Mouse (Mus musculus) intestine, embryonic 16.5 days (tissue): Measurements from ENCODE around the gene Sypl. TPM values are rescaled to one million over a fixed set of nuclear protein-coding genes. Genes with fewer than 3 reads are reported as not detected.
A peak's percentile ranks its signal among the peaks of the same experiment; 100 is the strongest.

Experiments
- ATAC-seq: fragments of 200-750 bp; cut with Nextera tagmentation; 2 replicates; pipeline ENCODE4 v1.8.0; 2017; ENCODE audit warnings: moderate TSS enrichment, moderate library complexity
- H3K27ac ChIP-seq: fragments of 300-500 bp; sonication (generic); 2 replicates; pipeline ENCODE4 v1.5.1; 2014; ENCODE audit warnings: mild to moderate bottlenecking, low read length
- H3K27me3 ChIP-seq: fragments of 300-500 bp; sonication (generic); replicated peaks from 2 replicates; pipeline ENCODE4 v1.6.1; 2014; ENCODE audit warnings: low read length, control low read depth, mixed read lengths; ENCODE audit not compliant: control insufficient read depth, insufficient read depth
- H3K36me3 ChIP-seq: fragments of 300-500 bp; sonication (generic); 2 replicates; pipeline ENCODE4 v1.6.1; 2014; ENCODE audit warnings: low read length, control low read depth; ENCODE audit not compliant: control insufficient read depth, insufficient read depth
- H3K4me1 ChIP-seq: fragments of 300-500 bp; sonication (generic); 2 replicates; pipeline ENCODE4 v1.6.1; 2014; ENCODE audit warnings: low read length, control low read depth, mixed read lengths; ENCODE audit not compliant: control insufficient read depth, insufficient read depth
- H3K4me2 ChIP-seq: fragments of 300-500 bp; sonication (generic); 2 replicates; pipeline ENCODE4 v1.6.1; 2014; ENCODE audit warnings: low read depth, low read length, control low read depth
- H3K4me3 ChIP-seq: fragments of 300-500 bp; sonication (generic); 2 replicates; pipeline ENCODE4 v1.5.1; 2014; ENCODE audit warnings: mild to moderate bottlenecking, low read length
- H3K9ac ChIP-seq: fragments of 300-500 bp; sonication (generic); 2 replicates; pipeline ENCODE4 v1.6.1; 2014; ENCODE audit warnings: low read depth, low read length
- H3K9me3 ChIP-seq: fragments of 300-500 bp; sonication (generic); 2 replicates; pipeline ENCODE4 v1.6.1; 2016; ENCODE audit warnings: low read length, control low read depth; ENCODE audit not compliant: control insufficient read depth
- WGBS: fragments of 180-500 bp; shearing (Covaris S2); extraction: QIAGEN DNeasy Blood & Tissue Kit; methylation state at CpG from one replicate; pipeline ENCODE4 v1.1.7; 2014; 5-methylcytosine and 5-hydroxymethylcytosine counted together
- polyA plus RNA-seq: library from polyadenylated mRNA; unstranded; fragments of >200 nt; fragmentation: Nextera tagmentation; extraction: Ambion mirVana; gene quantifications from 2 replicates; pipeline ENCODE4 v1.2.1, GENCODE M21; 2015

Sypl gene
- polyA plus RNA-seq, 1 experiment from 2014 or later: 172 TPM

- Histone ChIP-seq H3K9ac (no peak overlapping the region), H3K9me3 (no peaks in the 10 kb centered on the region), H3K4me3 (no peak overlapping the region), H3K4me2 (no peak overlapping the region), H3K27ac (peak overlapping the region; percentile 68), H3K36me3 (no peaks in the 10 kb centered on the region), H3K4me1 (peaks cover 10% of the 10 kb centered on the region), H3K27me3 (no peaks in the 10 kb centered on the region)
- 44% methylated on average over 7 of the region's 7 CpGs for WGBS
- ATAC-seq: peak; percentile 90
These were observed 54.8 kb downstream of the Sypl start for GRCm38 (mm10) chr12:33008305-33009110.

- Histone ChIP-seq H3K9ac (no peak overlapping the region), H3K4me1 (peaks cover 10% of the 10 kb centered on the region), H3K27me3 (no peaks in the 10 kb centered on the region), H3K4me2 (no peak overlapping the region), H3K4me3 (no peak overlapping the region), H3K27ac (no peak overlapping the region), H3K9me3 (no peaks in the 10 kb centered on the region), H3K36me3 (no peaks in the 10 kb centered on the region)
- WGBS: 83% methylated on average over 6 of the region's 6 CpGs
- ATAC-seq: peak; percentile 13; the same call in 1 of the 2 replicates
These were observed 55.7 kb downstream of the Sypl start for GRCm38 (mm10) chr12:33009206-33009966.

GRCm38 (mm10) chr12:33010026-33010425, 56.3 kb downstream of the Sypl start:
- H3K9me3 ChIP-seq: no peaks in the 10 kb centered on the region
- ATAC-seq: peak; percentile 49; the same call in 1 of the 2 replicates
- no peak overlapping the region for H3K4me3 ChIP-seq
- no peak overlapping the region for H3K27ac ChIP-seq
- no peaks in the 10 kb centered on the region for H3K27me3 ChIP-seq
- H3K9ac ChIP-seq: no peak overlapping the region
- peaks cover 10% of the 10 kb centered on the region for H3K4me1 ChIP-seq
- WGBS: 39% methylated on average over 3 of the region's 3 CpGs
- H3K4me2 ChIP-seq: no peak overlapping the region
- H3K36me3 ChIP-seq: no peaks in the 10 kb centered on the region

GRCm38 (mm10) chr12:33014050-33014796, 60.5 kb downstream of the Sypl start:
- Histone ChIP-seq H3K9ac (no peak overlapping the region), H3K27me3 (no peaks in the 10 kb centered on the region), H3K4me2 (no peak overlapping the region), H3K4me1 (no peaks in the 10 kb centered on the region), H3K9me3 (no peaks in the 10 kb centered on the region), H3K27ac (no peak overlapping the region), H3K36me3 (no peaks in the 10 kb centered on the region), H3K4me3 (no peak overlapping the region)
- no peak for ATAC-seq
- 61% methylated on average over 7 of the region's 7 CpGs for WGBS

- 71% methylated on average over 1 of the region's 1 CpGs for WGBS
- ATAC-seq: no peak
These were observed 61.4 kb downstream of the Sypl start for GRCm38 (mm10) chr12:33015103-33015502.

DNA sequence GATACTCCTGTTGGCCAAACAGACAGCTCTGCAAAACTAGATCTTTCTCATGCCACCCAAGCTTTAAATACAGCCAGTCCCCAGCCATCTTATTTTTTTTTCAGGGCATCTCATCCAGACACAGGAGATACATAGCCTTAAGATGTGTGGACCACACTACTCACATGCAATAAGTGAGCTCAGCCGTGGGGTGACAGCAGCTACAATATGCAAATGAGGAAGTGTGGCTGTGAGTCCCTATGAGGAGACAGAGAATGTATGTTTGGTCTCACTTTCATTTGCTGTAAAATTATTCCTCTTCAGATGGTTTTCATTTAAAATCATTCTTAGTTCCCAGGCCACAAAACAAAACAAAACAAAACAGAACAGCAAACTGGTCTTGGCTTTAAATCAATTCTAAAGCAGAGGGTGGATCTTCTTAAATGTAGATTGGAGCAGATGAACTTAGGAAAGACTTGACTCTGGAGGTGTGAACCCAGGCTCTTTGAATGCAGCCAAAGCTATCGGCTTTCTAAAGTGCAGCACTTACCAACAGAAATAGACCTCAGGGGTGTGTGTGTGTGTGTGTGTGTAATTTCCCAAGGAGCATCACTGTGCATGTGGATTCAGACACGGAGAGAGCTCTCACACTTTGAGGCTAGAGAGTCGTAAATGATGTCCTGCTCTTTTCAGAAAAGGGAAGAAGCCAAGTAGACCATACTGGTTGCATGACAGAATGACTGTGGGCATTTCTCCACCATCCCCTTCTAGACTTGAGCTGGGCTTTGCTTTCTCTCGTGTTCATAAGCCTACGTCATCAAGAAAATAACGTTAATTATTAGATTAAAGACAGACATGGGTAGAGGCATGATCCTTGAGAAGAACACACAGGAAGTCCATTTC, 63.4 kb downstream of the Sypl start:
- Histone ChIP-seq H3K9ac (no peak overlapping the region), H3K27ac (no peak overlapping the region), H3K4me3 (no peak overlapping the region), H3K36me3 (no peaks in the 10 kb centered on the region), H3K4me2 (no peak overlapping the region), H3K4me1 (no peaks in the 10 kb centered on the region), H3K27me3 (no peaks in the 10 kb centered on the region), H3K9me3 (no peaks in the 10 kb centered on the region)
- 60% methylated on average over 7 of the region's 7 CpGs for WGBS
- ATAC-seq: no peak

More at GRCm38 (mm10) chr12:33015103-33015502, 61.4 kb downstream of the Sypl start:
- Histone ChIP-seq H3K9ac (no peak overlapping the region), H3K4me2 (no peak overlapping the region), H3K4me1 (no peaks in the 10 kb centered on the region), H3K27ac (no peak overlapping the region), H3K36me3 (no peaks in the 10 kb centered on the region), H3K4me3 (no peak overlapping the region), H3K27me3 (no peaks in the 10 kb centered on the region), H3K9me3 (no peaks in the 10 kb centered on the region)

- Histone ChIP-seq H3K36me3 (no peaks in the 10 kb centered on the region), H3K27ac (no peak overlapping the region), H3K4me1 (no peaks in the 10 kb centered on the region), H3K4me2 (no peak overlapping the region), H3K27me3 (no peaks in the 10 kb centered on the region), H3K9ac (no peak overlapping the region), H3K9me3 (no peaks in the 10 kb centered on the region), H3K4me3 (no peak overlapping the region)
- WGBS: 62% methylated on average over 4 of the region's 4 CpGs
- ATAC-seq: no peak
These were observed 64.9 kb downstream of the Sypl start for GRCm38 (mm10) chr12:33018601-33019000.

DNA sequence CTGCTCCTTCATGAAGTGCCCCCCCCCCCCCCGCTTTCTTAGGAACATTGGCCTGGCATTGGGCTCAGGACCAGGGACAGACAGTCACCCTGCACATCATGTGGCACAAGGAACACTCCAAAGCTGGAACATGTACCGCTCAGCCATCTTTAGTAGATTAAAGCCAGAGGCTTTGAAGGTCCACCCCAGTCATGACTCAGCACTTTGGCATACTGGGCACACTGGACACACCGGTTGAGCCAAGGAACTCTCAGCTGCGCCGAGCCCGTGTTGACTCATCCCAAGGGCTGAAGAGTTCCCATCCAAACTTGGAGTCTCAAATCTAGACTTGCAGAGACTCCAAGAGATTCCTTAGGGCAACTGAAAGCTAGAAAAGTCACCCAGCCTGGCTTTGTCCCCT, 66.3 kb downstream of the Sypl start:
- Histone ChIP-seq H3K4me2 (no peak overlapping the region), H3K27ac (no peak overlapping the region), H3K9ac (no peak overlapping the region), H3K4me3 (no peak overlapping the region), H3K27me3 (no peaks in the 10 kb centered on the region), H3K36me3 (no peaks in the 10 kb centered on the region), H3K4me1 (no peaks in the 10 kb centered on the region), H3K9me3 (no peaks in the 10 kb centered on the region)
- ATAC-seq: no peak
- WGBS: 81% methylated on average over 6 of the region's 6 CpGs
